Mouse (Mus musculus) CH12.LX (cell line): Measurements from ENCODE around the gene Cxcl9. TPM values are rescaled to one million over a fixed set of nuclear protein-coding genes. Genes with fewer than 3 reads are reported as not detected.

Source experiments
- DNase-seq: peaks from one replicate; pipeline ENCODE4 v3.0.0-alpha.2; 2013; ENCODE audit errors: extremely low read depth
- H3K27ac ChIP-seq: 2 replicates; pipeline ENCODE4 v1.5.1; 2012; ENCODE audit warnings: low read depth, mild to moderate bottlenecking, control low read depth, moderate library complexity; ENCODE audit not compliant: insufficient read depth
- H3K27me3 ChIP-seq: replicated peaks from 2 replicates; pipeline ENCODE3; 2012; ENCODE audit warnings: inconsistent platforms
- H3K36me3 ChIP-seq, 2 experiments: replicated peaks in 1 of 2; 2 replicates each; pipeline versions ENCODE3 to v1.6.1; 2012; ENCODE audit warnings: inconsistent platforms in 1 of 2, low read length in 1 of 2, mild to moderate bottlenecking in 1 of 2, mixed read lengths in 1 of 2, moderate library complexity in 1 of 2; ENCODE audit not compliant: control insufficient read depth in 1 of 2, insufficient read depth in 1 of 2
- H3K4me1 ChIP-seq, 2 experiments: 2 replicates each; pipeline ENCODE4 v1.6.1; 2012; ENCODE audit warnings: inconsistent platforms in 1 of 2, moderate library complexity in 1 of 2; ENCODE audit not compliant: insufficient read depth in 2 of 2, control insufficient read depth in 1 of 2
- H3K4me2 ChIP-seq: 2 replicates; pipeline ENCODE4 v1.6.1; 2012; ENCODE audit warnings: low read depth, mild to moderate bottlenecking, control low read depth; ENCODE audit not compliant: poor library complexity, insufficient read depth, severe bottlenecking
- H3K4me3 ChIP-seq, 3 experiments: fragments of 150-350 bp in 1 of 3; sonication (generic) in 1 of 3; replicated peaks in 1 of 3; 2 replicates each; pipeline versions ENCODE3 to v1.5.1; 2011 to 2012; ENCODE audit warnings: low read depth in 2 of 3, low read length in 2 of 3, mild to moderate bottlenecking in 2 of 3, moderate library complexity in 2 of 3, control low read depth in 1 of 3, improper control_type of control experiment in 1 of 3, inconsistent platforms in 1 of 3, mixed read lengths in 1 of 3; ENCODE audit not compliant: poor library complexity in 1 of 3
- H3K79me2 ChIP-seq: replicated peaks from 2 replicates; pipeline ENCODE4 v1.6.1; 2012; ENCODE audit warnings: mild to moderate bottlenecking, moderate library complexity; ENCODE audit not compliant: control insufficient read depth, poor library complexity, insufficient read depth, severe bottlenecking; ENCODE audit errors: extremely low read depth
- H3K9ac ChIP-seq: 2 replicates; pipeline ENCODE4 v1.6.1; 2012; ENCODE audit warnings: low read depth, mild to moderate bottlenecking, control low read depth, moderate library complexity; ENCODE audit not compliant: insufficient read depth
- H3K9me3 ChIP-seq: replicated peaks from 2 replicates; pipeline ENCODE3; 2012; ENCODE audit warnings: low read length, inconsistent platforms, mixed read lengths
- CHD2 ChIP-seq: IDR thresholded peaks from 2 replicates; pipeline ENCODE4 v1.6.1; 2011; ENCODE audit warnings: low read length, improper control_type of control experiment
- CTCF ChIP-seq, 2 experiments: IDR thresholded peaks in 1 of 2; conservative IDR thresholded peaks in 1 of 2; 2 replicates each; pipeline ENCODE4 v1.5.1; 2011 to 2012; ENCODE audit warnings: low read depth in 2 of 2, low read length in 2 of 2, improper control_type of control experiment in 1 of 2, inconsistent platforms in 1 of 2, mild to moderate bottlenecking in 1 of 2, moderate library complexity in 1 of 2
- EP300 ChIP-seq: IDR thresholded peaks from 2 replicates; pipeline ENCODE4 v1.6.1; 2011; ENCODE audit warnings: low read length, improper control_type of control experiment
- ETS1 ChIP-seq: conservative IDR thresholded peaks from 2 replicates; pipeline ENCODE4 v1.6.1; 2012; ENCODE audit warnings: low read depth, mild to moderate bottlenecking, inconsistent platforms, low read length, improper control_type of control experiment, moderate library complexity
- HCFC1 ChIP-seq: IDR thresholded peaks from 2 replicates; pipeline ENCODE4 v1.6.1; 2012; ENCODE audit warnings: low read depth, mild to moderate bottlenecking, inconsistent platforms, low read length, improper control_type of control experiment
- JUN ChIP-seq: IDR thresholded peaks from 2 replicates; pipeline ENCODE4 v1.6.1; 2011; ENCODE audit warnings: low read depth, mild to moderate bottlenecking, low read length, improper control_type of control experiment, moderate library complexity; ENCODE audit not compliant: insufficient read depth
- JUND ChIP-seq: conservative IDR thresholded peaks from 2 replicates; pipeline ENCODE4 v1.6.1; 2011; ENCODE audit warnings: low read depth, low read length, improper control_type of control experiment
- KAT2A ChIP-seq: IDR thresholded peaks from 2 replicates; pipeline ENCODE4 v1.6.1; 2012; ENCODE audit warnings: low read length, improper control_type of control experiment, inconsistent platforms; ENCODE audit not compliant: insufficient replicate concordance
- MAZ ChIP-seq: IDR thresholded peaks from 2 replicates; pipeline ENCODE4 v1.6.1; 2012; ENCODE audit warnings: low read depth, mild to moderate bottlenecking, inconsistent platforms, low read length, improper control_type of control experiment, moderate library complexity
- MYC ChIP-seq: IDR thresholded peaks from 2 replicates; pipeline ENCODE4 v1.6.1; 2011; ENCODE audit warnings: low read depth, mild to moderate bottlenecking, improper control_type of control experiment, low read length
- NELFE ChIP-seq: IDR thresholded peaks from 2 replicates; pipeline ENCODE4 v1.6.1; 2011; ENCODE audit warnings: low read depth, low read length, improper control_type of control experiment
- NRF1 ChIP-seq: IDR thresholded peaks from 2 replicates; pipeline ENCODE4 v1.6.1; 2014; ENCODE audit warnings: low read depth, mild to moderate bottlenecking, inconsistent platforms, low read length, improper control_type of control experiment, moderate library complexity
- PAX5 ChIP-seq: IDR thresholded peaks from 2 replicates; pipeline ENCODE4 v1.6.1; 2012; ENCODE audit warnings: low read length, inconsistent platforms, mixed read lengths
- POLR2A ChIP-seq: IDR thresholded peaks from 2 replicates; pipeline ENCODE4 v1.6.1; 2011; ENCODE audit warnings: low read depth, mild to moderate bottlenecking, improper control_type of control experiment, low read length
- POLR2AphosphoS2 ChIP-seq: IDR thresholded peaks from 2 replicates; pipeline ENCODE4 v1.6.1; 2011; ENCODE audit warnings: low read depth, low read length, improper control_type of control experiment
- RAD21 ChIP-seq: IDR thresholded peaks from 2 replicates; pipeline ENCODE4 v1.6.1; 2011; ENCODE audit warnings: low read depth, mild to moderate bottlenecking, low read length, improper control_type of control experiment, moderate library complexity
- SIN3A ChIP-seq: IDR thresholded peaks from 2 replicates; pipeline ENCODE4 v1.6.1; 2012; ENCODE audit warnings: low read length, improper control_type of control experiment, inconsistent platforms
- TBP ChIP-seq: conservative IDR thresholded peaks from 2 replicates; pipeline ENCODE4 v1.6.1; 2011; ENCODE audit warnings: low read depth, low read length, improper control_type of control experiment
- TCF12 ChIP-seq: IDR thresholded peaks from 2 replicates; pipeline ENCODE4 v1.6.1; 2014; ENCODE audit warnings: low read depth, mild to moderate bottlenecking, inconsistent platforms, low read length, improper control_type of control experiment
- UBTF ChIP-seq: IDR thresholded peaks from 2 replicates; pipeline ENCODE4 v1.6.1; 2012; ENCODE audit warnings: low read depth, mild to moderate bottlenecking, inconsistent platforms, low read length, improper control_type of control experiment, moderate library complexity
- USF1 ChIP-seq: IDR thresholded peaks from 2 replicates; pipeline ENCODE4 v1.6.1; 2014; ENCODE audit warnings: low read depth, mild to moderate bottlenecking, inconsistent platforms, low read length, improper control_type of control experiment
- USF2 ChIP-seq: conservative IDR thresholded peaks from 2 replicates; pipeline ENCODE4 v1.6.1; 2011; ENCODE audit warnings: low read depth, low read length, improper control_type of control experiment
- ZKSCAN1 ChIP-seq: IDR thresholded peaks from 2 replicates; pipeline ENCODE4 v1.6.1; 2012; ENCODE audit warnings: low read depth, inconsistent platforms, low read length, improper control_type of control experiment, borderline replicate concordance
- ZNF384 ChIP-seq: IDR thresholded peaks from 2 replicates; pipeline ENCODE4 v1.6.1; 2012; ENCODE audit warnings: low read depth, low read length, improper control_type of control experiment, inconsistent platforms
- dilution Hi-C: fragments of 300-500 bp; cut with MboI; formaldehyde crosslinking; loops from 2 replicates; pipeline ENCODE4 v1.14.3; 2020; ENCODE audit warnings: low sequenced_read_pairs; ENCODE audit not compliant: extremely low pct_unique_long_range_greater_than_20kb, extremely low pct_ligation_motif_present
- in situ Hi-C: fragments of 300-500 bp; cut with MboI; formaldehyde crosslinking; loops from 3 replicates; pipeline ENCODE4 v1.14.3; 2019; ENCODE audit warnings: low sequenced_read_pairs, low pct_ligation_motif_present, low pct_unique_long_range_greater_than_20kb, mixed read lengths
- polyA plus RNA-seq: library from polyadenylated mRNA; unstranded; fragments of >175 nt; gene quantifications from 2 replicates; pipeline ENCODE4 v1.2.1, GENCODE M21; 2012; ENCODE audit warnings: low read depth; ENCODE audit not compliant: insufficient read length
- total RNA-seq, 2 experiments: library from RNA; depleted of rRNA; stranded (reverse); fragments of 300-350 nt in 1 of 2; fragments of >200 nt in 1 of 2; gene quantifications; 2 replicates each; pipeline ENCODE4 v1.2.3; 2012 to 2014

Cxcl9 gene
- total and polyA plus RNA-seq, 3 experiments = not detected

- Histone ChIP-seq H3K79me2 (no peaks in the 10 kb centered on the region), H3K27ac (no peak overlapping the region), H3K4me3 (no peak overlapping the region), H3K4me1 (peaks cover 2 to 9% of the 10 kb centered on the region in 2 experiments; a peak in 2 of 4 replicates), H3K36me3 (no peaks in the 10 kb centered on the region), H3K4me2 (no peak overlapping the region), H3K27me3 (no peaks in the 10 kb centered on the region), H3K9ac (no peak overlapping the region), H3K9me3 (no peaks in the 10 kb centered on the region)
- in situ Hi-C loops (no loop called here), dilution Hi-C loops (no loop called here)
- TF ChIP-seq CTCF (conservative IDR thresholded peaks at IDR 0.05 in 1 of 2, IDR thresholded peaks at IDR 0.05 in 1 of 2; ENCODE audit: low read depth in 2 of 2, low read length in 2 of 2) (no peak), TCF12 (no peak), POLR2AphosphoS2 (no peak), JUND (no peak), ETS1 (no peak), TBP (no peak), EP300 (no peak), MYC (no peak), CHD2 (no peak), POLR2A (no peak)
- DNase-seq = no peak
Observed at GRCm38 (mm10) chr5:92358767-92359455, 31.0 kb upstream of the Cxcl9 start.

GRCm38 (mm10) chr5:92358033-92358432 lies 30.2 kb upstream of the Cxcl9 start:
- Histone ChIP-seq H3K36me3 (no peaks in the 10 kb centered on the region), H3K4me3 (no peak overlapping the region), H3K9ac (no peak overlapping the region), H3K4me1 (peaks cover 5 to 9% of the 10 kb centered on the region in 2 experiments; a peak in 2 of 4 replicates), H3K27ac (no peak overlapping the region), H3K4me2 (no peak overlapping the region; the same call in 1 of the 2 replicates), H3K9me3 (no peaks in the 10 kb centered on the region), H3K27me3 (no peaks in the 10 kb centered on the region), H3K79me2 (no peaks in the 10 kb centered on the region)
- no peak for DNase-seq
- in situ Hi-C loops = no loop called here
- no peak for TF ChIP-seq NRF1
- 0 out of 2 replicates have a peak, but pooled peaks have one; percentile 37 for TF ChIP-seq SIN3A
- dilution Hi-C loops = no loop called here

GRCm38 (mm10) chr5:92353517-92353916 lies 25.6 kb upstream of the Cxcl9 start:
- no peaks in the 10 kb centered on the region for H3K36me3 ChIP-seq
- no peaks in the 10 kb centered on the region for H3K79me2 ChIP-seq
- H3K27me3 ChIP-seq = no peaks in the 10 kb centered on the region
- peak; percentile 67 for DNase-seq
- peak overlapping the region; percentile 85 for H3K4me2 ChIP-seq
- no peak overlapping the region for H3K27ac ChIP-seq
- H3K4me1 ChIP-seq = peaks cover 19 to 33% of the 10 kb centered on the region in 2 experiments
- in situ Hi-C loops (no loop called here), dilution Hi-C loops (no loop called here)
- H3K9ac ChIP-seq = peak overlapping the region; percentile 4; the same call in 1 of the 2 replicates
- H3K4me3 ChIP-seq = peak overlapping the region; percentile 27 to 49 (median 30)
- peaks cover 2% of the 10 kb centered on the region for H3K9me3 ChIP-seq
- TF ChIP-seq MYC (no peak), JUND (no peak), ZKSCAN1 (no peak), JUN (no peak), MAZ (0 out of 2 replicates have a peak, but pooled peaks have one; percentile 23), SIN3A (no peak), CHD2 (peak; percentile 74; the same call in 1 of the 2 replicates), TCF12 (no peak), USF1 (no peak), RAD21 (no peak), UBTF (no peak), ETS1 (peak; percentile 36; the same call in 1 of the 2 replicates), CTCF (conservative IDR thresholded peaks at IDR 0.05 in 1 of 2, IDR thresholded peaks at IDR 0.05 in 1 of 2; ENCODE audit: low read depth in 2 of 2, low read length in 2 of 2) (no peak), KAT2A (no peak), ZNF384 (no peak), NELFE (no peak), TBP (no peak), PAX5 (no peak), HCFC1 (no peak), USF2 (no peak)
